Mouse (Mus musculus): ENCODE measurements around the gene Mrps18b.

The Mrps18b gene

DNA sequence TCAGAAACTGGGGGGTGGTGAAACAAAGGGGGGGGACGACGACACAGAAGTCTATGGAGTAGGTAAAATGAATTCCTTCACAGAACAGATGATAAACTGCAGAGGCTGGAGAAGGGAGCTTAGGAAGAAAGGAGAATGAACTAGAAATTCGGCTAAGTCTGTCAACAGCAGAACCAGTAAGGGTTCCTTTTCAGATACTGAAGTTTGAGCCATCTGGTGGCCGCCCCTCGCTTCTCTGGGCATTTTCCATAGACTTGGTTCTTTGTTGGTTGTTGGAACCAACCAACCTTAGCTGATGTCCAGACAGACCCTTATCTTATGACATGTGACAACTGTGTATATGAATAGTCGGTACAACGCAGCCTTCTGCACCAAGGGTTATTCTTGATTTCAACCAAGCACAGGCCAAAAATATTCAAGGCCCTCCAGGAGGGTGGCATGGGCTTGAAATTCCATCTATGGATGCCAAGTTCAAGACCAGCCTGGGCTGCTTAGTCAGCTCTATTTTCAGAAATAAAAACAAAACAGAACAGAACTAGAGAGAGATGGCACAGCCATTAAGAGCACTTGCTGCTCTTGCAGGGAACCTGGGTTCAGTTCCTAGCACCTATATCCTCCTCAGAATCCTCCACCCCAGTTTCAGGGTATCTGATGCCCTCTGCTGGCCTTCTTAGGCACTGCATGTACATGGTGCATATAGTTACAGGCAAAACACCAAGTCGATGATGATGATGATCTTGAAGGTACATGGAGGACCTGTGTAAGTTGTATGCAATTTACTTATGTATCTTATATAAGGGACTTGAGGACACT is 45.1 kb downstream of the Mrps18b start:
- no peak for DNase-seq

DNA sequence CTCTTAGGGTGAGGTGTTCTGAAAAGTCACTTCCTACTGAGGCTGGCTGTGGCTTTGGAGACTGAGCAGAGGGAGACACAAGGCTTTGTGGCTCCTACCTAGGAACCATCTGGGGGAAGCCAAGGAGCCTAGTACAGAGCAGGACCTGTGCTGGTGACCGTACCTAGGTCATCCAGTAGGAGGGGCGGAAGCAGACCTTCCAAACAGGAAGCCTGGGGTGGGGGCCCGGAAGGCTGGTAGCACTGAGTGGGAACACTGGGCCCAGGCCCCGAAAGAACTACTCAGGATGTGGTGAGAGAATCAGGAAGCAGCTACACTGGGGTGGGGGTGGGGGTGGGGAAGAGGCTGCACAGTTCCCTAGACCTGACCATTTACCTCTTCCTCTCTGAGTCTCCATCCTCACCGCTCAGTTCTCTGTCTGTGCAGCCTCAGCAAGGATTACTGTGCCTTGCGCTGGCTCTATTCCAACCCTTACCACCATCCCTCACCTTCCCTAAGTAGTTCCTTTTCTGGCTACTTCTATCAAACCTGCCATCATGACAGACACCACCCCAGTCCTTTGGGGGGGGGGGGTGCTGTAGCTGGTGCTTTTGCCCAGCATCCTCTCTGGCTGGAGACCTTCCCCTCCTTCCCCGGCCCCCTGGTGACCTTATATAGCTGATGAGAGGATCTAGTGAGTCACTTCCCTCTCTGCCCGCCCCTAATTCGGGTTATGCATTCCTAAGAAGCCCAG is 45.9 kb downstream of the Mrps18b start:
- DNase-seq, result peak; percentile 83

DNA sequence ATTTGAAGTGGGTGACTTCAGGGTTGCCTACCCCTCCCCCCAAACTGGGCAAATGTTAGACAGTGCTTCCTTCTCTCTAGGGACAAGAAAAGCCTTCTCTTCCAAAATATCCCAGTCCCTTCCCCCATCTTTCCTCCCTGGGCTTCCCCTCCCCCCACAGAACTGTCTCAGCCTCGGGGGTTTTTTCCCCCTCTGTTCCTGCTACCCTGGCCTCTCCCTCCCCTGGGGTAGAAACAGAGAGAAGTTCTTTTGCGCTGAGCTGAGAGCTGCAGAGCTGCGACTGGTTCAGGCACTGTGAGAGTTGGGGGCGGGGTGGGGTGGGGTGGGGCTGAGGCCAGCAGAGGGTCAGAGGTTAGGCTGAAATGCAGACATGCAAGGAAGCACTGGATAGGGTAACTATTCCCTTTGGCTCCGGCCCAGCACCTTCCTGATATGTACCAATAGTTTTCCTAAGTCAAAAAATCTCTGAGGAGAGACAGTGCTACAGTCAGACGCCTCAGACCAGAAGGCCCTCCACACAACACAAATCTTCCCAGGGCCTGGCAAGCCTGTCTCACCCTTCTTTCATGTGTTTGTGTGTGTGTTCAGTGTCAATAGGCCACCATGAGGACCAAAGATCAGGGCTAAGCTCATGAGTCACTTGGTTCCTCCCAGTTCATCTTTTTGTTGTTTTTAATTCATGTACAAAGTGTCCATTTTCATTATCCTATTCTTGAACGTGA is 46.7 kb downstream of the Mrps18b start:
- DNase-seq, result peak; percentile 72

DNA sequence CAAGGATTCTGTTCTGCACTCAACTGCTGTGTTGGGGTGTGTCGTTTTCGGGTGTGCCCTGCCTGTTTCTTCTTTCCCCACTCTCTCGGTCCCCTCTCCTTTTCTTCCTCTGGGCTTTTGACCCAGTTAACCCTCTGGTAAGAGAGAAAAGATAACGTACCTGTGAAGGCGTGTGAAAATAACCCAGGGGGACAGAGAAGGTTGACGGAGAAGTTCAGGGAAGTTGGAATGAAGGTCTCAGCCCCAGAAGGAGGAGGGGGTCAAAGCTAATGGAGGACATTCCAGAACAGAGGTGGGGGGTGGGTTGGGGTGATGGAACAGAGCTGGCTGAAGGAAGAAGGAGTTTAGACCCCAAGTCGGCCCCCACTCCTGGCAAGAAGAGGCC is 47.2 kb downstream of the Mrps18b start:
- no peak for DNase-seq

- peak; percentile 56 for DNase-seq
These were observed 47.9 kb downstream of the Mrps18b start for GRCm38 (mm10) chr17:35868165-35868820.

DNA sequence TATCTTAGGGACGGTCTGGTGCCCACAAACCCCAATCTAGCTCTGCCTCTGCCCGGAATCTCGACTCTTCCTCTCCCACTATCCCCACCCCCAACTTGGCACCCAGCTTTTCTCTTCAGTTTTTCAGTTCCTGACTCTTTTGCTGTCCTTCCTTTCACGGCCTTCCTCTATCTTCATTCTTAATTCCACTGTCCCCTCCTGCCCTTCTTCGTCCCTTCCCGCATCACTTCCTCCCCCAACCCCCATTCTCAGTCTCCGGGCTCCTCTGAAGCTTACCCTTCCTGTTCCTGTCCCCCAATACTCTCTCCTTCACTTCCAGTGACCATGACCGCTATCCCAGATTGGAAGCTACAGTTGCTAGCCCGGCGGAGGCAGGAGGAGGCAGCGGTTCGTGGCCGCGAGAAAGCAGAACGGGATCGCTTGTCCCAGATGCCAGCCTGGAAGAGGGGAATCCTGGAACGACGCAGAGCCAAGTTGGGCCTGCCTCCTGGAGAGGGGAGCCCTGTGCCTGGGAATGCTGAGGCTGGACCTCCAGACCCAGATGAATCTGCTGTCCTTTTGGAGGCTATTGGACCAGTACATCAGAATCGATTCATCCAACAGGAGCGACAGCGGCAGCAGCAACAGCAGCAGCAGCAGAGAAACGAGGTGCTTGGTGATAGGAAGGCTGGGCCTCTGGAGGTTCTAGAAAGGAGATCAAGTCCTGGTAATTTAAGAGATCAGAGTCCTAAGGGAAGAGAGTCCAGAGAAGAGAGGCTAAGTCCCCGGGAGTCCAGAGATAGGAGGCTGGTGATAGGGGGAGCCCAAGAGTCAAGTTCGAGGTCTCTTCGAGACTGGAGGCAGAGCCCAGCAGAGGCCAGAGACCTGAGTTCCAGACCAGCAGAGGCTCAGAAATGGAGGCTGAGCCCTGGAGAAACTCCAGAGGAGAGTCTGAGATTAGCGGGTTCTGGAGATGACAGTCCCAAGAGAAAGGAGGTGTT is 49.0 kb downstream of the Mrps18b start:
- peak; percentile 57 for DNase-seq

GRCm38 (mm10) chr17:35866281-35866831 is 49.8 kb downstream of the Mrps18b start:
- DNase-seq, result peak; percentile 77

DNA sequence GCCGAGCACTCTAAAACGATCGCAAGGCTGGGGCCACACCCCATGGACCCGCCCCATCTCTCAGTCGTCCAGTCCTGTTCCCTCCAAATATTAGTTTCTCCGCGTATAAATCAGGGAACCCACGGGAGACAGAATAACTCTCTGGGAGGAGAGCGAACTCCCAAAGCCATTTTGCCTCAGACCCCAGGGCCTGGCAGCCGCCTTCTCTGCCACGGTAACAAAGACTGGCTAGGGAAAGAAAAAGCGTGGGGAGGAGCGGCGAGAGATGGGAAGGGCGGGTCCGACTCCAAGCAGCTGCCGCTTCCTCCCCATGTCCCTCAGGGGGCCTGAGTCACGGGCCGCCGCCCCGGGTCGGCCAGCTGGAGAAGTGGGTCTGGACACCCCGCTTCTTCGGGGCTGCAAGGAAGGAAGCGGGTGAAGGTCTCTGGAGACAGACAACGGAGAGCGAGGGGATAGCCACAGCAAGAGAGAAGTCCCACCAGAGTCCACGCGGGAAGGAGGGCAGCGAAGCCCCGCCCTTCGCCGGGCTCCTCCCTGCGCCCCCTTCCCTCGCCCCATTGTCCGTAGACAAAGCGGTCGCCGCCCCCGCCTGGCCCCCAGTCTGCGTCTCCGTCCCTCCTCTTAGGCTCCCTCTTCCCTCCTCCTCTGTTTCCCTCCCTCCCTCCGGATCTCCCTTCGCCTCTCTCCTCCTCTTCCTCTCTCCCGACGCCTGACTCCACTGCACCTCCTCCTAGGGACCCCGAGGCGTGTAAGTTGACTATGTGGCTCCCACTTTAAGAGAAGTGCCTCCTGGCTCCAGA is 50.5 kb downstream of the Mrps18b start, which contains the start of gene Ppp1r18:
Gene Ppp1r18 (plus strand): TSS at position 113 of the 800 bp plus-strand sequence.
- DNase-seq, result peak; percentile 79

DNA sequence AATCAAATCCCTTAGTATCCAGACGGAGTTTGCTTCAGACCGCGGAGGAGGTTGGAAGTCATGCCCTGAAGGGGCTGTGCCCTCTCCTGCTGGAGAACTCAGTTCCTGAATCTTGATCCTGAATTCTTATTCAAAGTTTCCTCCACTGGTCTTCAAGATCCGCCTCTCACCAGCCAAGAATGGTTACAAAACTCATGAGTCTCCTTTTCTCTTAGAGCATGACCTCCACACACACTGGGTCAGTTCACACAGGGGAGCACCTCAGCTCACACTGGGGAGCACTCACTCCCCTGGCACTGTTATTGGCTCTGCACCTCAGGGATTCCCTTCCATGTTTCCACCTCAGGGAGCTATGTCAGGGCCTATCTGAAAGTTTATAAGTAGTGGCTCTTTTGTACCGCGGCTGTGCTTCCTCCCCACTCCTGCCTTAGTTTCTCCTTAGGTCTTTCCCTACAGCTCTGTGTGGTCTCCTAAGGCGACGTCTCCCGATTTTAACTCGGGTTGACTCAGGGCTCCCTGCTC is 51.3 kb downstream of the Mrps18b start:
- DNase-seq, result no peak

- DNase-seq, result peak; percentile 93
These were observed 54.9 kb downstream of the Mrps18b start, which contains the start of gene Nrm for GRCm38 (mm10) chr17:35861198-35861857. TSS of gene Nrm (plus strand) at chr17:35861318.

DNA sequence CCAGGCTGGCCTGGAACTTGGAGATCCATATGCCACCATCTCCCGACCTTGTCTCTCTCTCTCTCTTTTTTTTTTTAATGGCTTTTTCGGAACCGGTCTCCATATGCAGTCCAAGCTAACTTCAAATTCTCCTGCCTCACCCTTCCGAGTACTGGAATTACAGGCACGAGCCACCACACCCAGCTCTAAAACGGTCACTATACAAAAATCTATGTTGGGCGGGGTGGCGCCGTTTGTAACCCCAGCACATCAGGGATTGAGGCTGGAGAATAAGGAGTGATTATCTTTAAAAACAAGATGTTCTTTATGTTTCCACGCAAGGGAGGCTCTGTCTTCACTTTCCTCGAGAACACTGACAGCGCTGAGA is 55.4 kb downstream of the Mrps18b start:
- DNase-seq, result no peak
